Mouse (Mus musculus): ENCODE data around the gene Htr6. TPM values are rescaled to one million over a fixed set of nuclear protein-coding genes. Genes with fewer than 3 reads are reported as not detected.

The Htr6 gene
- polyA plus RNA-seq, 1 experiment from 2014 or later = not detected

GRCm38 (mm10) chr4:139091478-139092355 lies 16.3 kb upstream of the Htr6 start:
- peak overlapping the region; percentile 96 for H3K4me2 ChIP-seq (ENCODE audit: low read depth, low read length)
- peaks cover 27% of the 10 kb centered on the region for H3K4me1 ChIP-seq (replicated peaks; ENCODE audit: control insufficient read depth, insufficient read depth, low read length)
- 3% methylated on average over 28 of the region's 28 CpGs for WGBS
- peak overlapping the region; percentile 38; the same call in 1 of the 2 replicates for H3K27ac ChIP-seq (ENCODE audit: low read length)
- peaks cover 7% of the 10 kb centered on the region; the same call in 1 of the 2 replicates for H3K27me3 ChIP-seq (ENCODE audit: control insufficient read depth, insufficient read depth, low read depth, low read length)
- peak overlapping the region; percentile 87 for H3K9ac ChIP-seq (ENCODE audit: low read length)
- no peaks in the 10 kb centered on the region for H3K36me3 ChIP-seq (ENCODE audit: control insufficient read depth, insufficient read depth, low read length)
- ATAC-seq (ENCODE audit: low read depth) = peak; percentile 6; the same call in 1 of the 2 replicates
- peak overlapping the region; percentile 74 for H3K4me3 ChIP-seq (ENCODE audit: low read length)
- H3K9me3 ChIP-seq (ENCODE audit: control insufficient read depth, low read length) = no peaks in the 10 kb centered on the region

- peak overlapping the region; percentile 87 for H3K9ac ChIP-seq (ENCODE audit: low read length)
- peak overlapping the region; percentile 96 for H3K4me2 ChIP-seq (ENCODE audit: low read depth, low read length)
- H3K27ac ChIP-seq (ENCODE audit: low read length) = no peak overlapping the region
- peak overlapping the region; percentile 74 for H3K4me3 ChIP-seq (ENCODE audit: low read length)
- peaks cover 22% of the 10 kb centered on the region for H3K4me1 ChIP-seq (replicated peaks; ENCODE audit: control insufficient read depth, insufficient read depth, low read length)
- H3K36me3 ChIP-seq (ENCODE audit: control insufficient read depth, insufficient read depth, low read length) = no peaks in the 10 kb centered on the region
- ATAC-seq (ENCODE audit: low read depth) = no peak
- H3K27me3 ChIP-seq (ENCODE audit: control insufficient read depth, insufficient read depth, low read depth, low read length) = peaks cover 7% of the 10 kb centered on the region; the same call in 1 of the 2 replicates
- no peaks in the 10 kb centered on the region for H3K9me3 ChIP-seq (ENCODE audit: control insufficient read depth, low read length)
- WGBS = 48% methylated on average over 7 of the region's 7 CpGs
Observed at GRCm38 (mm10) chr4:139091066-139091465, 15.7 kb upstream of the Htr6 start.

GRCm38 (mm10) chr4:139090303-139090940 lies 15.1 kb upstream of the Htr6 start:
- no peak overlapping the region for H3K27ac ChIP-seq (ENCODE audit: low read length)
- H3K4me2 ChIP-seq (ENCODE audit: low read depth, low read length) = no peak overlapping the region
- no peaks in the 10 kb centered on the region for H3K9me3 ChIP-seq (ENCODE audit: control insufficient read depth, low read length)
- 63% methylated on average over 15 of the region's 15 CpGs for WGBS
- ATAC-seq (ENCODE audit: low read depth) = no peak
- no peaks in the 10 kb centered on the region for H3K36me3 ChIP-seq (ENCODE audit: control insufficient read depth, insufficient read depth, low read length)
- H3K27me3 ChIP-seq (ENCODE audit: control insufficient read depth, insufficient read depth, low read depth, low read length) = peaks cover 7% of the 10 kb centered on the region; the same call in 1 of the 2 replicates
- no peak overlapping the region for H3K9ac ChIP-seq (ENCODE audit: low read length)
- H3K4me1 ChIP-seq (replicated peaks; ENCODE audit: control insufficient read depth, insufficient read depth, low read length) = peaks cover 15% of the 10 kb centered on the region
- no peak overlapping the region for H3K4me3 ChIP-seq (ENCODE audit: low read length)

- Histone ChIP-seq H3K27me3 (ENCODE audit: control insufficient read depth, insufficient read depth, low read depth, low read length) (peaks cover 7% of the 10 kb centered on the region; the same call in 1 of the 2 replicates), H3K4me1 (replicated peaks; ENCODE audit: control insufficient read depth, insufficient read depth, low read length) (peaks cover 12% of the 10 kb centered on the region), H3K4me2 (ENCODE audit: low read depth, low read length) (no peak overlapping the region), H3K9ac (ENCODE audit: low read length) (no peak overlapping the region), H3K36me3 (ENCODE audit: control insufficient read depth, insufficient read depth, low read length) (no peaks in the 10 kb centered on the region), H3K4me3 (ENCODE audit: low read length) (no peak overlapping the region), H3K9me3 (ENCODE audit: control insufficient read depth, low read length) (no peaks in the 10 kb centered on the region), H3K27ac (ENCODE audit: low read length) (no peak overlapping the region)
- WGBS = 56% methylated on average over 9 of the region's 9 CpGs
- ATAC-seq (ENCODE audit: low read depth) = no peak
Observed at GRCm38 (mm10) chr4:139088982-139089671, 13.8 kb upstream of the Htr6 start.

GRCm38 (mm10) chr4:139086984-139087383 lies 11.6 kb upstream of the Htr6 start:
- WGBS = 55% methylated on average over 4 of the region's 4 CpGs
- Histone ChIP-seq H3K4me1 (replicated peaks; ENCODE audit: control insufficient read depth, insufficient read depth, low read length) (peaks cover 23% of the 10 kb centered on the region), H3K27me3 (ENCODE audit: control insufficient read depth, insufficient read depth, low read depth, low read length) (0 out of 2 replicates have a peak, but pooled peaks cover 2% of the 10 kb centered on the region)

GRCm38 (mm10) chr4:139086037-139086436 lies 10.7 kb upstream of the Htr6 start:
- Histone ChIP-seq H3K27ac (ENCODE audit: low read length) (no peak overlapping the region), H3K4me3 (ENCODE audit: low read length) (no peak overlapping the region), H3K9me3 (ENCODE audit: control insufficient read depth, low read length) (no peaks in the 10 kb centered on the region), H3K9ac (ENCODE audit: low read length) (no peak overlapping the region), H3K4me1 (replicated peaks; ENCODE audit: control insufficient read depth, insufficient read depth, low read length) (peaks cover 15% of the 10 kb centered on the region), H3K27me3 (ENCODE audit: control insufficient read depth, insufficient read depth, low read depth, low read length) (no peaks in the 10 kb centered on the region), H3K4me2 (ENCODE audit: low read depth, low read length) (no peak overlapping the region), H3K36me3 (ENCODE audit: control insufficient read depth, insufficient read depth, low read length) (no peaks in the 10 kb centered on the region)
- ATAC-seq (ENCODE audit: low read depth) = peak; percentile 44; the same call in 1 of the 2 replicates
- WGBS = 19% methylated on average over 5 of the region's 5 CpGs

More at GRCm38 (mm10) chr4:139086984-139087383, 11.6 kb upstream of the Htr6 start:
- H3K27ac ChIP-seq (ENCODE audit: low read length) = no peak overlapping the region
- H3K4me3 ChIP-seq (ENCODE audit: low read length) = no peak overlapping the region
- H3K36me3 ChIP-seq (ENCODE audit: control insufficient read depth, insufficient read depth, low read length) = no peaks in the 10 kb centered on the region
- no peak for ATAC-seq (ENCODE audit: low read depth)
- H3K9ac ChIP-seq (ENCODE audit: low read length) = no peak overlapping the region
- no peak overlapping the region for H3K4me2 ChIP-seq (ENCODE audit: low read depth, low read length)
- H3K9me3 ChIP-seq (ENCODE audit: control insufficient read depth, low read length) = no peaks in the 10 kb centered on the region

GRCm38 (mm10) chr4:139085337-139085736 lies 10.0 kb upstream of the Htr6 start:
- Histone ChIP-seq H3K9ac (ENCODE audit: low read length) (no peak overlapping the region), H3K4me2 (ENCODE audit: low read depth, low read length) (no peak overlapping the region), H3K4me3 (ENCODE audit: low read length) (no peak overlapping the region), H3K36me3 (ENCODE audit: control insufficient read depth, insufficient read depth, low read length) (no peaks in the 10 kb centered on the region), H3K27me3 (ENCODE audit: control insufficient read depth, insufficient read depth, low read depth, low read length) (no peaks in the 10 kb centered on the region), H3K9me3 (ENCODE audit: control insufficient read depth, low read length) (no peaks in the 10 kb centered on the region), H3K27ac (ENCODE audit: low read length) (no peak overlapping the region), H3K4me1 (replicated peaks; ENCODE audit: control insufficient read depth, insufficient read depth, low read length) (peaks cover 13% of the 10 kb centered on the region)
- 67% methylated on average over 11 of the region's 11 CpGs for WGBS
- ATAC-seq (ENCODE audit: low read depth) = no peak

- peak; percentile 46 for ATAC-seq (ENCODE audit: low read depth)
- no peaks in the 10 kb centered on the region for H3K9me3 ChIP-seq (ENCODE audit: control insufficient read depth, low read length)
- H3K36me3 ChIP-seq (ENCODE audit: control insufficient read depth, insufficient read depth, low read length) = no peaks in the 10 kb centered on the region
- 14% methylated on average over 11 of the region's 12 CpGs for WGBS
- H3K9ac ChIP-seq (ENCODE audit: low read length) = no peak overlapping the region
- no peak overlapping the region for H3K4me3 ChIP-seq (ENCODE audit: low read length)
- H3K4me1 ChIP-seq (replicated peaks; ENCODE audit: control insufficient read depth, insufficient read depth, low read length) = peaks cover 11% of the 10 kb centered on the region
- H3K27ac ChIP-seq (ENCODE audit: low read length) = no peak overlapping the region
- H3K27me3 ChIP-seq (ENCODE audit: control insufficient read depth, insufficient read depth, low read depth, low read length) = no peaks in the 10 kb centered on the region
- no peak overlapping the region for H3K4me2 ChIP-seq (ENCODE audit: low read depth, low read length)
Observed at GRCm38 (mm10) chr4:139082790-139083564, 7.6 kb upstream of the Htr6 start.
